Mouse (Mus musculus) E14TG2a.4 (cell line): Measurements from ENCODE around the gene Gm11555.
A peak's percentile ranks its signal among the peaks of the same experiment; 100 is the strongest.
"Not testable (repeated sequence)": the region's sequence is repeated elsewhere in the genome, so short reads cannot be mapped to it uniquely, and the experiment has no call there.

Source experiments
- H3K27me3 ChIP-seq: 2 replicates; pipeline ENCODE4 v1.6.1; 2014; ENCODE audit warnings: low read length, control low read depth; ENCODE audit not compliant: insufficient read depth
- H3K36me3 ChIP-seq: 2 replicates; pipeline ENCODE4 v1.6.1; 2014; ENCODE audit warnings: low read length, control low read depth; ENCODE audit not compliant: insufficient read depth
- H3K4me1 ChIP-seq: replicated peaks from 2 replicates; pipeline ENCODE4 v1.6.1; 2014; ENCODE audit warnings: low read depth, low read length, control low read depth
- H3K4me3 ChIP-seq: replicated peaks from 2 replicates; pipeline ENCODE4 v1.5.1; 2014; ENCODE audit warnings: mild to moderate bottlenecking, low read length
- H3K9me3 ChIP-seq: 2 replicates; pipeline ENCODE4 v1.6.1; 2014; ENCODE audit warnings: low read length, control low read depth
- CTCF ChIP-seq: conservative IDR thresholded peaks from 2 replicates; pipeline ENCODE4 v1.5.1; 2014; ENCODE audit warnings: low read length
- NANOG ChIP-seq: IDR thresholded peaks from 2 replicates; pipeline ENCODE4 v1.6.1; 2014; ENCODE audit warnings: borderline replicate concordance, low read length, mixed read lengths
- POU5F1 ChIP-seq: IDR thresholded peaks from 2 replicates; pipeline ENCODE4 v1.6.1; 2014; ENCODE audit warnings: low read length, borderline replicate concordance

The Gm11555 gene

DNA sequence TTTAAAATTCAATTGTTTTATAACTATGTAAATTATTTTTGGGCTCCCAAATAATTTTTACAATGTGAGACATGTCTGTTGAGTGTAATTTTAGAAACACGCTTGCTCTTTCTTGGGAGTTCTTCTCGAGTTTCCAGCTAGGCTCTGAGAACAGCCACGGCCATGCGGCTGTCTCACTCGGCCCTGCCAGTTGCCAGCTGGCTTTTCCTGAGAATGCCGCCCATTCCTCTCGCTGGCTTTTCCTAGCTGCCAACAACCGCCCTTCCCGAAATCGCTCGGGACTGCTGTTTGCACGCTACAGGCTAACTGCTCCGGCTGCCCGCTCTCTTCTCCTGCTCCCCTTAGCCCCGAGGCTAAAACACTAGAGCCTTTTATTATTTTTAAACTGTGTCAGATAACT is 3.6 kb downstream of the Gm11555 start:
- TF ChIP-seq CTCF, result no peak
- no peak for TF ChIP-seq POU5F1
- TF ChIP-seq NANOG, result no peak
- Histone ChIP-seq H3K4me3 (no peak overlapping the region), H3K27me3 (no peaks in the 10 kb centered on the region), H3K36me3 (no peaks in the 10 kb centered on the region), H3K9me3 (no peaks in the 10 kb centered on the region), H3K4me1 (no peaks in the 10 kb centered on the region)

DNA sequence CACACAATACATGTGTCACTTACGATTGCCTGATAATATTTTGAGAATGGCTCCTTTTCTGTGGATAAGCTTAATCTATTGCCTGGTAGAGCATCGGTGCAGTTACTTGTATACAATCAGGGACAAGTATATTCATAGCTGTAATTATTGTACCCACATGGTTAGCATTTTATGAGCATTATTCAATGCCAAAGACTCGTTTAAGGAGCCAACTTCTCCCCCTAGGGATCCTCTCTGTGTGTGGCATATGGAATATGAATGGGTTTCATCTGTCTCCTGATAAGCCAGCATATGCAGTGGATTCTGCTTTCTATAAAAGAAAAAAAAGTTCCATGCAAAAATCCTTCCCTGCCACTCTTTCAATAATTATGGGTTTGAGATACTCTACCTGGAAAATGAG is 5.7 kb downstream of the Gm11555 start:
- no peaks in the 10 kb centered on the region for H3K9me3 ChIP-seq
- H3K4me1 ChIP-seq, result no peaks in the 10 kb centered on the region
- H3K27me3 ChIP-seq, result no peaks in the 10 kb centered on the region
- no peaks in the 10 kb centered on the region for H3K36me3 ChIP-seq
- H3K4me3 ChIP-seq, result no peak overlapping the region
- TF ChIP-seq POU5F1 (no peak), NANOG (no peak), CTCF (no peak)

DNA sequence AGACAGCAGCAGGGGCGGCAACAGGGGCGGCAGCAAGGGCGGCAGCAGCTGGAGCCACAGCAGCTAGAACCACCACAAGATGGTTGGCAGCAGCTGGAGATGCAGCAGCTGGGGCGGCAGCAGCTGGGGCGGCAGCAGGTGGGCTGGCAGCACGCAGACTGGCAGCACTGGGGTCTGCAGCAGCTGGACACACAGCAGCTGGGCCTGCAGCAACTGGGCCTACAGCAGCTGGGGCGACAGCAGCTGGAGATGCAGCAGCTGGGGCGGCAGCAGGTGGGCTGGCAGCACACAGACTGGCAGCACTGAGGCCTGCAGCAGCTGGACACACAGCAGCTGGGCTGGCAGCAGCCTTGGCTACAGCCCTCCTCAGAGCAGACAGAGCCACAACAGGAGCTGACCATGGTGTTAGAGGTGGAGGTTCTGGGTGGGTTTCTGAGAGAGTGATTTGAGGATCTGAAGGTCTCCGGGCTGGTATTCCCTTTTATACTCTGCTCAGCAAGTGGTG is 6.3 kb downstream of the Gm11555 start, which contains the start of gene Krtap4-7:
Gene Krtap4-7 (minus strand): TSS at position 455 of the 505 bp plus-strand sequence.
- H3K9me3 ChIP-seq, H3K4me1 ChIP-seq, H3K27me3 ChIP-seq, H3K4me3 ChIP-seq, H3K36me3 ChIP-seq: not testable (repeated sequence)

DNA sequence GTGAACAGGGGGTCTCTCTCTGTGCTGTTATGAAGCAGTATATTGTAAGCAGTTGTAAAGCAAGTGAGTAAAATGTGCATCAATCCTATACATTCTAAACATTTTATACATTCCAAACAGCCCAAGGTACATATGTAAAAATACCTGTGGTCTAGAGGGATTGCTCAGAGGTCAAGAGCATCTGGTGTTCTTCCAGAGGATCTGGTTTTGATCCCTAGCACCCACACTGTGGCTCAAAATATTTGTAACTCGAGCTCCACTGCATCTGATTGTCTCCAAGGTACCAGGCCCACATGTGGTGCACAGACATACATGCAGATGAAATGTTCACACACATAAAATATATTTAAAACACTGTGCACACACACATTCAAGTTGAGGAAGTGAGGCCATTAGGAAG is 9.1 kb downstream of the Gm11555 start:
- no peaks in the 10 kb centered on the region for H3K27me3 ChIP-seq
- H3K4me3 ChIP-seq, result no peak overlapping the region
- no peak for TF ChIP-seq POU5F1
- H3K4me1 ChIP-seq, result no peaks in the 10 kb centered on the region
- no peaks in the 10 kb centered on the region for H3K9me3 ChIP-seq
- no peaks in the 10 kb centered on the region for H3K36me3 ChIP-seq

DNA sequence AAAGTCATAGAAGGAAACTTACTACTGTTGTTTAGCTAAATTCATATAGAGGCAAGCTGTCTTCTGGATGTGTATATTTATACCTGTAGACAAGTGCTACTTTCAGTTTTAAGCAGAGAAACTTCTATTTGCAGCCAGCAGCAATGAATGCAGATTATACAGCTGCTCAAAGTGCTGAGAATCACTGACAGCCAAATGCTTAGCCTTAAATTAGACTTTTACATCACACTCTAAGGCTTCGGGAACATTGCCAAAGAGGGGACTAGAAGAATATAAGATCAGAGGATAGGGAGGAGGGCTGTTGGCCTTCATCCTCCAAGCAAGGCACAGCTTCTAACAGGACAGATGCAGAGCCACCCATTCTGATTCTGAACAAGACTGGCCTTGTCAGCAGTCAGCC is 12.9 kb downstream of the Gm11555 start:
- H3K4me3 ChIP-seq, result no peak overlapping the region
- TF ChIP-seq NANOG (no peak), CTCF (no peak), POU5F1 (no peak)
- H3K36me3 ChIP-seq, result no peaks in the 10 kb centered on the region
- no peaks in the 10 kb centered on the region for H3K9me3 ChIP-seq
- no peaks in the 10 kb centered on the region for H3K27me3 ChIP-seq
- H3K4me1 ChIP-seq, result no peaks in the 10 kb centered on the region

DNA sequence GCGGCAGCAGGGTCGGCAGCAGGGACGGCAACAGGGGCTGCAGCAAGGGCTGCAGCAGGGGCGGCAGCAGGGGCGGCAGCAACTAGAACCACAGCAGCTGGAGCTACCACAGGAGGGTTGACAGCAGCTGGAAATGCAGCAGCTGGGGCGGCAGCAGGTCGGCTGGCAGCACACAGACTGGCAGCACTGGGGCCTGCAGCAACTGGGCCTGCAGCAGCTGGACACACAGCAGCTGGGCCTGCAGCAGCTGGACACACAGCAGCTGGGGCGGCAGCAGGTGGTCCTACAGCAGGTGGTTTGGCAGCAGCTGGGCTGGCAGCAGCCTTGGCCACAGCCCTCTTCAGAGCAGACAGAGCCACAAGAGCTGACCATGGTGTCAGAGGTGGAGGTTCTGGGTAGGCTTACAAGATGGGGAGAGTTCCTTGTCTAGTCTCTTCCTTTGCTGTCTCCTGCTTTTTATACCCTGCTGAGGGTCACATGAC is 15.3 kb downstream of the Gm11555 start, which contains the start of gene Krtap4-2:
Gene Krtap4-2 (minus strand): TSS at position 432 of the 482 bp plus-strand sequence.
- H3K4me1 ChIP-seq, result no peaks in the 10 kb centered on the region
- no peaks in the 10 kb centered on the region for H3K9me3 ChIP-seq
- H3K36me3 ChIP-seq, result no peaks in the 10 kb centered on the region
- no peak within 1 kb of the TSS for H3K4me3 ChIP-seq
- peaks cover 5% of the 10 kb centered on the region; the same call in 1 of the 2 replicates for H3K27me3 ChIP-seq
- TF ChIP-seq NANOG (no peak), CTCF (no peak), POU5F1 (no peak)

DNA sequence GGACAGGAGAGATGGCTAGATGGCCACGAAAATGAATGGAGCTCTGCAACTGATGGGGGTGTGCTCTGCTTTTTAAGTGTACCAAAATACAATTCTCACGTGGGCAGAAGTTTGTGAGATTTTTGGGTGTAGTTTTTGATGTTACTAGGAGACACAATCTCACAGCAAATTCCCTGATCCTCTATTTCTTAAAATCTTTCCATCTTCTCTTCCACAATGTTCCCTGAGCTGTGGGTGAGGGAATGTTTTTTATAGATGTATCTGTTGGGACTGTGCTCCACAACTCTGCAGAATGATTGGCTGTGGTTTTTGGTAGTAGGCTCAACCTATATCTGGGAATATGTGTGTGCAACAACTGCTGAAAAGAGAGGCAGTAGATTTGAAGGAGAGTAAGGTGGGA is 16.7 kb downstream of the Gm11555 start:
- no peaks in the 10 kb centered on the region for H3K9me3 ChIP-seq
- H3K36me3 ChIP-seq, result no peaks in the 10 kb centered on the region
- TF ChIP-seq POU5F1, result no peak
- no peak for TF ChIP-seq CTCF
- no peak for TF ChIP-seq NANOG
- no peaks in the 10 kb centered on the region for H3K4me1 ChIP-seq
- peaks cover 5% of the 10 kb centered on the region; the same call in 1 of the 2 replicates for H3K27me3 ChIP-seq
- H3K4me3 ChIP-seq, result no peak overlapping the region

DNA sequence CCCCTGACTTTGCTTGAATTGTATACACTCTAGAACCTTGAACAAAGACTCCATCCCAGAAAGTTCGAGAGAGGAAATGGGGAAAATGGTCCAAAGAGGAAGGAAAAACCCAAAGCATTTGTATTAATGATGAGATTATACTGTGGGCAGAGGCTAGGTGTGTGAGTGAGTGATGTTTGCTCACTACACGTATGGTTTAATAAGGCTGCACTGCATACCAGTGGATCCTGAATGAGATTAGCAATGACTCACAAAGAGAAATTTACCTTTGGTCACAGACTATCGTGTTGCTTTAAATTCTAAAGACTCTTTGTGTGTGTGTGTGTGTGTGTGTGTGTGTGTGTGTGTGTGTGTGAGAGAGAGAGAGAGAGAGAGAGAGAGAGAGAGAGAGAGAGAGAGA is 19.1 kb downstream of the Gm11555 start:
- Histone ChIP-seq H3K4me3 (no peak overlapping the region), H3K27me3 (peaks cover 5% of the 10 kb centered on the region; the same call in 1 of the 2 replicates), H3K4me1 (no peaks in the 10 kb centered on the region), H3K36me3 (no peaks in the 10 kb centered on the region), H3K9me3 (no peaks in the 10 kb centered on the region)
- TF ChIP-seq NANOG (no peak), CTCF (no peak), POU5F1 (no peak)

DNA sequence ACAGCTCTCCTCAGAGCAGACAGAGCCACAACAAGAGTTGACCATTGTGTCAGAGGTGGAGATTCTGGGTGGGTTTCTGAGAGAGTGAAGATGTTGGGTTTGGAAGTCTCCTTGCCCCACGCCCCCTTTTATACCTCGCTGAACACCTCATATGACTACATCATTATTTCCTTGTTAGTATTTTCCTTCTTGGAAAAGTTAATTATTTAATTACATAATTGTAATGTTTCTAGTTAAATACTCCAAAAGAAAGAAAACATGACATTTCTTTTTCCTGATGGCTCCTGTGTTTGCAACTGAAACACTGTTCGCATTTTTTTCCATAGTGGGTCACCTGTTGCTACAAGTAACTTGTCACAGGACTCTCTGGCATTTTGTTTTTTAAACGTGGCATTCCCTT is 21.9 kb downstream of the Gm11555 start, which contains the start of gene Krtap4-1:
Gene Krtap4-1 (minus strand): TSS at position 101 of the 400 bp plus-strand sequence.
- Histone ChIP-seq H3K4me1 (no peaks in the 10 kb centered on the region), H3K4me3 (0 out of 2 replicates have a peak within 1 kb of the TSS, but pooled peaks have one; percentile 7)

More for the DNA sequence above, 21.9 kb downstream of the Gm11555 start, which contains the start of gene Krtap4-1:
- peaks cover 5% of the 10 kb centered on the region; the same call in 1 of the 2 replicates for H3K27me3 ChIP-seq
- TF ChIP-seq CTCF (no peak), NANOG (no peak), POU5F1 (no peak)
- H3K36me3 ChIP-seq, result no peaks in the 10 kb centered on the region
- H3K9me3 ChIP-seq, result no peaks in the 10 kb centered on the region
